Mouse (Mus musculus): ENCODE data around the gene Hdhd5. TPM values are rescaled to one million over a fixed set of nuclear protein-coding genes. Genes with fewer than 3 reads are reported as not detected.

Gene Hdhd5
- polyA plus RNA-seq (2012) = 17.4 and 19.6 TPM in 2 replicates

DNA sequence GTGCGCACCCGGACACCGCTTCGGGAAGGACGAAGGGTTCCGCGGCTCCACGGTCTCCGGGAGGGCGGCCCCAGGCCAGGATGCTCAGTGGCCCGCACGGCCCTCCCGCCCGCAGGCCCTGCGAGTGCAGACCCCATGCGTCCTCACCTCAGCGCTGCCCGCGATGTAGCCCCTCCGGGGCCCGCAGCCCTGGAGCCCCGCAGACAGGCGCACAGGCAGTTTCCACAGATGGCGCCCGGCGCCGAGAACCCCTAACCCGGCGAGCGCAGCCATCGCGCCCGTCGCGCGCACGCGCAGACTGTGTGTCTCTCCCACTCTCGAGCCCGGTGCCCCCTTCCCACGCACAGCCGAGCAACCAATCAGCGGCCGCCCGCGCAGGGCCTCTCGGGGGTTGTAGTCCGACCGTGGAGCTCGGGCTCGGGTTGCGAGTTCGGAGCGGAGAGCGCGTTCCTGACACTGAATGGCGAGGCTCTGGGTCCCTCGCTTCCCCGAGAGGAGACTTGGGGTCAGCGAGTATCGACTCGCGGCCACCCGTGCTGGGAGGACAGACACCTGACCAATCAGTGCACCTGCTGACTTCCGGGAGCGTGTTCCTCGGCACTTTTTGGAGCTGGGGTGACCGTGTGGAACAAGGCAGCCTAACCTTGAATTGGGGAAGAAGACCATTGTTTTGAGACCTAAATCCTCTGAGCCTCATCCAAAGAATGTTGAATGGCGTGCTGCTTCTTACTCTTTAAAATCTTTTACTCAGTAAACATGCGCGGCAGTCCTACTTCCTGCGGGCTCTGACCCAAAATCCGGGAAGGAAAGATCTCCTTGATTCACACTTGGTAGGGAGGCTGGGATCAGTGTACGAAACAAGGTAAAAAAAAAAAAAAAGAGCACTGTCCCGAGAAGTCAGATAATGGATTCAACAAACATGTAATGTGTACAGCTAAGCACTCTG, at the start of gene Hdhd5:
Hdhd5 (minus strand) TSS at position 300 of the 946 bp plus-strand sequence.
- TF ChIP-seq GATA1 (IDR thresholded peaks at IDR 0.05; ENCODE audit: low read length) = no peak

DNA sequence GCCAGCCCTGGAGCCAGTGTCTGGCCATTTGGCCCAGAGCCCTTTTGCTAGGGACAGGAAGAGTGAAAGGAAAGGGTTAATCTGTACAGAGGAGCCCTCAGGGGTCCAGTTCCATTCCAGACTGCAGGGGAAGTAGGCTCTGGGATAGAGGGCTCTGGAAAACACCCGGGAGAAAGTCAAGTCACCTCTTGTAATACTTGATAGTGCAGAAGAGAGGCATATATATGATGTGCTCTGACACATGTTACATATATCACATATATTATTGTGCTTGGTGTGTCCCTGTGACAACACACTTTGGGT, 49.5 kb upstream of the Hdhd5 start:
- TF ChIP-seq GATA1 (IDR thresholded peaks at IDR 0.05; ENCODE audit: low read length) = no peak

DNA sequence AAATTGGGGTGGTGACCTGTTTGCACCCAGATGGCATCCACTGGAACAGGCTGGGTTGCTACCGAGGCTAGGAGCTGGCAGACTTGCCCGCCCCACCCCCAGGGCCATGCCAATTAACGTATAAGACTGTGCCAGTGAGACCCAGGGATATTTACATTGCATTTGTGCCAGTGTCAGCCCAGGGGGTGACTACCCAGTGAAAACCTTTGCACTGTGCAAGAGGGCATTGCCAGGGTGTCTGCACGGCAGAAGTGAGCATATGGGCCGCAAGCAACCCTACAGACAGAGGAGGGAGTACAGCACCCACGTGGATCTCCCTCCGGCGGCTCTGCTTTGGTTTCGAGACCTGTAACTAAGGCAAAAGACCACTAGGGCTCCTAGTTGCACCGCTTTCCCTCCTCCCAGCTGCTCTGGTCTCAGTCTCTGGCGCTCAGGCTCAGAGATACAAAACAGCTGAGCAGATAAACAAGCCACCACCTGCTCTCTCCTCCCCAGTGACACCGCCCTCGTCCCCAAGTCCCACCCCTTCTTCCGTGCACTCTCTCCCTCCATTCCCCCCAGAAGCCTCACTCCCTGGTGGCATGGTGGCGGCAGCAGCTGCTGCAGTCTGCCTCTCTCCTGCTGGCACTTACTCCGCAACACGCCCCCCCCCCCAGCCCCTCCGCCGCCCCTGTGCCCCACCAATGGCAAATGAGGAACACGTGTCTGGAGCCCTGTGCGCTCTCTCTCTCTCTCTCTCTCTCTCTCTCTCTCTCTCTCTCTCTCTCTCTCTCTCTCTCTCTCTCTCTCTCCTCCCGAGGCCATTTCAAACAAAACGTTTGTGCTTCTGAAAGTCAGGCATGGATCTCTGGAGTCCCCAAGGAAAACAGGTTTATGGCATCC, 49.0 kb upstream of the Hdhd5 start:
- TF ChIP-seq GATA1 (IDR thresholded peaks at IDR 0.05; ENCODE audit: low read length) = no peak

- no peak for TF ChIP-seq GATA1 (IDR thresholded peaks at IDR 0.05; ENCODE audit: low read length)
These were observed 48.2 kb upstream of the Hdhd5 start for GRCm38 (mm10) chr6:120579110-120579830.

GRCm38 (mm10) chr6:120578471-120578870, 47.4 kb upstream of the Hdhd5 start:
- TF ChIP-seq GATA1 (IDR thresholded peaks at IDR 0.05; ENCODE audit: low read length) = no peak

DNA sequence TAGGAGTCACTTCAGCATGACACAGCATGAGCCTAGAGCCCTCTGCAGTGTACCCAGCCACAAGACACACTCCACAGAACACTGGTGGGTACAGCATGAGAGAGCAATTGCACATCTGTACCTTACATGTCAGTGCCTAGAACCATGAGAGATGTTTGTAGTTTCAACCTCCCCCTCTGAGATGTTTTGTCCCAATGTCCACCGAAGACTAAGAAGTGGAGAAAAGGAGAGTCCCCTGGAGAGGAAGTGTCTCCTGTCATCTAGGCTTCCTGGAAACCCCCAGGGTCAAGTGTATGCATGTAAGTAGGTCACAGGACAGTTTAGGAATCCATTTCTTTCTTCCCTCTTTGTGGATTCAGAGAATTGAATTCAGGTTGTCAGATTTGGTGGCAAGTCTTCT, 41.3 kb upstream of the Hdhd5 start:
- TF ChIP-seq GATA1 (IDR thresholded peaks at IDR 0.05; ENCODE audit: low read length) = no peak

- no peak for TF ChIP-seq GATA1 (IDR thresholded peaks at IDR 0.05; ENCODE audit: low read length)
These were observed 37.1 kb upstream of the Hdhd5 start for GRCm38 (mm10) chr6:120568257-120568656.

DNA sequence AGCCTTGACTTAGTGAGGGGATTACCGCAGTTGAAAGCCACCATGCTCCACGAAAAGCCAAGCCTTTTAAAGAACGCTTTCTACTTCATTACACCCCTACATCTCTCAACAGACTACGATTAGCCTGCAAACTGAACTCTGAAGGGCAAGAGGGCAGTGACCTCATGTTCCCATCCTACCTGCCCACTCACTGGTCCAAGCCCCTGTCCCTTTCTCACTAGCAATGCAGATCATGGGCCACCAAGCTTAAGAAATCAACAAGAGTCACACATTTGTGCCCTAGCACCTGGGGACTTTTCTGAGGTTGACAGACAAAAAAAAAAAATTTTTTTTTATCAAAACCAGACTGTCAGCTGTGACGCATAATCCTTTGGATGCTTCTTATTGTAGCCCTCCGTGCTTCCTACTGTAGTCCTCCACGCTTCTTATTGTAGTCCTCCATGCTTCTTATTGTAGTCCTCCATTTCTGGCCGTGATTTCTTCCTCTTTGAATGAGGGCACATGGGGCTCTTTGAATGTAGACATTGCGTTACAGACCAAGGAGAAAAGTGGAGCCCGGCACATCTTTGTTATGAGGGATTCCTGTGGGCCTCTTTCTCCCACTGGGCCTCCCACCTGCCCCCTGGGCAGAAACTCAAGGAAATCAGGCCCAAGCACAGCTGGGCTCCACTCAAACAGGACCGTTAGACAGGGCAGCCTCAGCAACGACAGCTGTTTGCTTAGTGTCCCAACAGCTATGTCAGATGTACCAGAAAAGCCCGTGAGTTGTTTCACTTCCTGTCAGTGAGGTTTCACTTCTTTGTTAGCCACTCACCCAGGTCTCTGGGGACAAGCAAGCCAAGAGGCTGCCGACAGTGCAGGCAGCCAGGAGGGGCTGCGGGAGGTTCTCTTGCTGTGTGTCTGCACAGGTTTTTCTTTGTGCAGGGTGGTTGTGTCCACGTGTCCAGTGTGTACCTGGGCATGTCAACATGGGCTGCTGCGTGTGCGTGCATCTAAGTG, 36.1 kb upstream of the Hdhd5 start:
- no peak for TF ChIP-seq GATA1 (IDR thresholded peaks at IDR 0.05; ENCODE audit: low read length)

DNA sequence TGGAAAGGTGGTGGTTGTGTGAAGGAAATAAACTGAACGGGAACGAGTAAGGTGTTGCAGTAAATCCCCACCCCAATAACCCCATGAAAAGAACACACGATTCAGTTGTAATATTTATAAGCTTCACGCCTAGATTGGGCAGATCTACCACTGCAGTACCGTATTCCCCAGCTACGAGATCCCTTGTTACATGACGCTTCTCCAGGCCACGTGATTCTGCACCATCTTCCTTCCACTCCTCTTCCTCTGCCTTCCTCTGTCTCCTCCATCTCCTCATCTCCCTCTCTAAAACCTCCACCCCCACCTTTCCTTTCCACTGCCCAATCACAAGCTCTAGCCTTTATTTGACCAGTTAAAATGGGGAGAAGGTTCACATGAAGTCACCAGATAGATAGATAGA, 25.5 kb upstream of the Hdhd5 start:
- TF ChIP-seq GATA1 (IDR thresholded peaks at IDR 0.05; ENCODE audit: low read length) = no peak

DNA sequence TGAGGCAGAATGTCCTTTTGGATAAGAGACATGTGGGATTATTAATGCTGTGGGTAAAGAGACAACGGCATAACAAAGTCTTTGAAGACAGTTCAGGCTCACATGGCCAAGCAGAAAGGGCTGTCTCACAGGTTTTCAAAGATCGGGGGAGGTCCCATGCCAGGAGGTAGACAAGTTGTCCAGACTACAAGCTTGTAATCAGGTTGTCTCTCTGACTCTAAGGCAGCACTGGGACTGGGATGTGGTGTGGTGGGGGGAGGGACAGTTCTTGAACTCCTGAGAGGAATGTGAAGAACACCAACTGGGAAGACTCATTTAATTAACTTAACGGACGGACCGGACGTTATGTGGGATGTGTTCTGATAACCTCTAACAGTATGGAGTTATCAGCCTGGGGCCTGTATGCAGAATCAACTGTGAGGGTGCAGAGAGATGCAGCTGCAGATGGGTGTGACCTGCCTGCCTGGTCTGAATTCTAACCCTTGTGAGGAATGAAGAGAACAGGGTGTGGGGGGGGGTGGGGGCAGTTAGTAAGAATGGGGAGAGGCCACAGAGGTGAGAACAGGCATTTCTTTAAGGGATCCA, 25.0 kb upstream of the Hdhd5 start:
- peak; percentile 81 for TF ChIP-seq GATA1 (IDR thresholded peaks at IDR 0.05; ENCODE audit: low read length)

GRCm38 (mm10) chr6:120555152-120555551, 24.0 kb upstream of the Hdhd5 start:
- no peak for TF ChIP-seq GATA1 (IDR thresholded peaks at IDR 0.05; ENCODE audit: low read length)

DNA sequence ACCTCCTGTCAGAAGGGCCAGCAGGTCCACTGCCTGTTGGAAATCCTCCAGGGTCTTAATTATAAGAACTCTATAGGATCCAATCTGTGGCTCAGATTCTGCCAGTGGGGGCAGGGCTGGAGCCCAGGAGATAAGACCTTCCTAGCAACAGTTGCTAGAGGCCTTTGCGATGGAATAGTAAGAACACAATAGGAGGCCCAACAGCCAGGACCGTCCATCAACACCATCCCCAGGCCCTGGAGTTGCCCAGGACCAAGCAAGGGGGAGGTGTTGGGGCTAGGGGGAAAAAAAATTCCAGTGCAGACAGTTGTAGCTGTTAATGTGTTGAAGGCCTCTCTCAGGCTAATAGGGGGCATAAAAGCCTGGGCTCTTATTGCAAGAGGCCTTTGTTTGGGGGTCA, 19.1 kb upstream of the Hdhd5 start:
- no peak for TF ChIP-seq GATA1 (IDR thresholded peaks at IDR 0.05; ENCODE audit: low read length)

GRCm38 (mm10) chr6:120548581-120548980, 17.5 kb upstream of the Hdhd5 start:
- TF ChIP-seq GATA1 (IDR thresholded peaks at IDR 0.05; ENCODE audit: low read length) = no peak

- no peak for TF ChIP-seq GATA1 (IDR thresholded peaks at IDR 0.05; ENCODE audit: low read length)
These were observed 15.9 kb upstream of the Hdhd5 start for GRCm38 (mm10) chr6:120546973-120547372.
